Mouse (Mus musculus) c-Kit-positive CD71-positive TER-119-positive erythroid progenitor cells, embryonic 14.5 days (primary cell): ENCODE measurements around the gene Gm49322.
A peak's percentile ranks its signal among the peaks of the same experiment; 100 is the strongest.
"Not testable (repeated sequence)": the region's sequence is repeated elsewhere in the genome, so short reads cannot be mapped to it uniquely, and the experiment has no call there.

ENCODE experiments used
- DNase-seq: peaks from one replicate; pipeline ENCODE4 v3.0.0-alpha.2; 2013; ENCODE audit warnings: low spot score

Gm49322 gene

DNA sequence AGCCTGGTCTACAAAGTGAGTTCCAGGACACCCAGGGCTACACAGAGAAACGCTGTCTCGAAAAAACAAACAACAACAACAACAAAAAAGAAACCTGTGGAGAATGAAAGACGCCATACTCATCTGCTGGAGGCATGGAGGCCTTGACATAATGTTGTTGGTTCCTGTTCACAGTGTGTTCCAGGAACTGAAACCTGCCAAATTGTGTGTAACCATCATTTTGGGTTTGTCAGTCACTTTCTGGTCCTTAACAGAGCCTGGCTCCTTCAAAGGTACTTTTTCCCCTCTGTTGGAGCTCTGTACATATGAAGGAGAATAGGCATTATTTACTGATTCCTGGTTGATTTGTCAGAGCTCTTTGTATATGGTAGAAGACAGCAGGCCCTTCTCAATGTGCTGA, 6.1 kb downstream of the Gm49322 start:
- DNase-seq, result no peak

GRCm38 (mm10) chr10:80613821-80614220, 8.0 kb downstream of the Gm49322 start:
- no peak for DNase-seq

DNA sequence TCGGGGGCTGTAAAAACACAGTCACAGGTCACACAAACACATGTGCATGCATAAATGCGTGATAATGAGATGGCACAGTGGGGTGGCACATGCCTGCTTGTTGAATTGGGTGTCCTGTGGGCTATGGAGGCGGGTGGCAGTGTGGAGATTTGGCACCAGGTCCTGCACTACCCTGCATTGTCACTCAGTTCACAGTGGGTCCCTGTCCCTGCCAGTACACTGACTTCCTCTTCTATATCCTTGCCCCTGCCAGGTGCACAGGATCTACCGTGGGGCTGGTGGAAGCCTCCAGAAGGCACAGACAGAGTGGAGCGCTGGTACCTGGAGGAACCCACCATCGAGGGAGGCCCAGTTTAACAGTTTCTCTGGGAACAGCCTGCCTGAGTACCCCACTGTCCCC, 8.5 kb downstream of the Gm49322 start:
- no peak for DNase-seq

GRCm38 (mm10) chr10:80618181-80618580, 12.4 kb downstream of the Gm49322 start:
- DNase-seq, result no peak

GRCm38 (mm10) chr10:80619465-80620244, 13.8 kb downstream of the Gm49322 start:
- DNase-seq, result no peak

GRCm38 (mm10) chr10:80620365-80620764, 14.5 kb downstream of the Gm49322 start:
- DNase-seq, result no peak

DNA sequence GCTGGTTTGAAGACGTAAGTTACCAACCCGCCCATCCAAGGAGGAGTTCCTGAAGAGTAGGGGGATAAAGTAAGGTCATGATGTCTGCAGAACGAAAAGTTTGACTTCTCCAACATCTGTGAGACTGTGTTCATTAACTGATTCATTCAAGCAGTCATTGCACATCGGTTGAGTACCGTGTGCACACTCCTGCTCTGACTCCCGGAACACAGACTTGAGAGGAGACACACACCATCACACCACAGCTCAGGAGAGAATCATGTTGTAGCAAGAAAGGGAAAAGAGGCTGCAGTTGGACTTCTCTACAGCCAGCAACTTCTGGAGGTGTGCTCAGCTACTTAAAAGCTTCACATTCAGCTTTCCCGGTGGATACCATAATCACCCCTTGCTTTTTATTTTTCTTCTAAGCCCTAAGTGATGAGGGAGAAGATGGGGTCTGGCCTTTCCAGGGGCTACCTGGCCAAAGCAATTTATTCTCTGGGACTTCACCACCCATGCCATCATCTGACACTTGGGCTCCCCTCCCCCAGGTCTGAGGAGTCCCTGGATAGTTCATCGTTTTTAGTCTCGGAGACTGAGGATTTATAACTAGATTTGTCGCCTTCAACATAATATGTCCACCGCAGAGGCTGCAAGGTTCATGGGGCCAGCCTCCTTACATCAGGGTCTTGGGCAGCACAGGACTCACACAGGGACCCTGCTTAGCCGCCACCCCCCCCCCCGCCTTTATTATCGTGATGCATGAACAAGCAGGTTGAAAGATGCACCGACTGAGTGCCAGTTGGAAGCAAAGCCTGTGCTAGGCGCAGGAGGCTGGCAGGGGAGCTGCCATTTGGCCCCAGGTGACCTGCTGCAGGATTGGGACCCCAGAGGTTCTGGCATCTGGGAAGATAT, 15.2 kb downstream of the Gm49322 start:
- DNase-seq, result no peak

- no peak for DNase-seq
Observed at GRCm38 (mm10) chr10:80621690-80621939, 15.8 kb downstream of the Gm49322 start.

- DNase-seq, result peak; percentile 100
Observed at GRCm38 (mm10) chr10:80621940-80622660, 16.3 kb downstream of the Gm49322 start.

GRCm38 (mm10) chr10:80622661-80623456, 17.0 kb downstream of the Gm49322 start, which contains the start of gene Csnk1g2:
Gene Csnk1g2, plus strand, starts transcription at chr10:80622838.
- no peak for DNase-seq

DNA sequence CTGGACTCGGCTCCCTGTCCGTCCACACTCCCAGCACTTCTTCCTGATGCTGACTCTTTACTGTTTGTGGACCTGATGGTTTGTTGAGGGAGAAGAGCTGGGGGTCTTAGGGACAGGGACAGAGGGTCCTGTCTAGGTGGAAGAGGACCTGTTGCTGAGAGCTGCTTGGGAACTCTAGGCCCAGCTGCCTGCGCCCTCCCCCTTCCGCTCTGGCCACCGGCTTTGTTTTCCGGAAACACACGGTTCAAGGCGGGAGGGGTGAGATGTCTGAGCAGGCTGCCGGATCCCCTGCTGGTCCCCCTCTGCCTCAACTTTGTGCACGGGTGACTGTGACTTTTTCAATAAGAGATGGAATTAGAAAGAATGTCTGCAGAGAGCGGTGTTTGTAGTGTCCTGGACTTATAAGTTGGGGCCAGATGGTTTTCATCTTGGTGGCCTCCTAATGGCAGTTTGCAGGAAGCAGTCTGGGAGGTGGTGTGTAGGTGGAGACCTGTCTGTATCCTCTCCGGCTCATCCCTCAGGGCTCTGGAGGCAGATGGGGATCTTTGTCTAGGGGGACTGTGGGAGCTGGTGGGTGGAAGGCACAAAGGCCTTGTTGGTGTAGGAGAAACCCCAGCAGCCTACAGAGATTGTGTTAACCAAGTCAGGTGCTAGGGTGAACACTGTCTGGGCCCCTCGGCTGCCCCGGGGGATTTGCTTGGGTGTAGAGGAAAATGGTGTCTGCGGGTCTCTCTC, 17.8 kb downstream of the Gm49322 start:
- no peak for DNase-seq

GRCm38 (mm10) chr10:80625764-80626163, 19.9 kb downstream of the Gm49322 start:
- no peak for DNase-seq

DNA sequence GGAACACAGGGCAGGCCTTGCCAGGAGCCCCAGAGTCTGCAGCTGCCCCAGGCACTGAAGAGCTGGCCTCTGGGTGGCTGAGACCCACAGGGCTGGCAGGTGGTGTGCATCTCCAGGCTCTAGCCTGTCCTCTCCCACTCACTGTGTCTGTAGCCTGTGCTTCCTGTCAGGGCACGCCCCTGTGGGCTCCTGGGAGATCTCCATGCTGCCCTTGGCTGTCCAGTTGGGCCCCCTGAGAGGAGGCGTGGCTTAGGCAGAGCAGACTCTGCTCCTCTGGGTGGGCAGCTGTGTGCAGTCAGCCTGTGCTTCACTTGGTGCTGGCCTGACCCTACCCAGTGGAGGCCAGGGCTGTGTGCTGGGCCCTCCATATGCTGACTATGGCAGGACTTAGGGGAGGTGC, 21.9 kb downstream of the Gm49322 start:
- no peak for DNase-seq

- no peak for DNase-seq
Observed at GRCm38 (mm10) chr10:80628925-80629324, 23.1 kb downstream of the Gm49322 start.

GRCm38 (mm10) chr10:80635345-80635744, 29.5 kb downstream of the Gm49322 start:
- no peak for DNase-seq

GRCm38 (mm10) chr10:80646936-80647335, 41.1 kb downstream of the Gm49322 start:
- DNase-seq, result no peak

GRCm38 (mm10) chr10:80649910-80650309, 44.1 kb downstream of the Gm49322 start:
- DNase-seq, result not testable (repeated sequence)

GRCm38 (mm10) chr10:80650392-80650791, 44.6 kb downstream of the Gm49322 start:
- no peak for DNase-seq

DNA sequence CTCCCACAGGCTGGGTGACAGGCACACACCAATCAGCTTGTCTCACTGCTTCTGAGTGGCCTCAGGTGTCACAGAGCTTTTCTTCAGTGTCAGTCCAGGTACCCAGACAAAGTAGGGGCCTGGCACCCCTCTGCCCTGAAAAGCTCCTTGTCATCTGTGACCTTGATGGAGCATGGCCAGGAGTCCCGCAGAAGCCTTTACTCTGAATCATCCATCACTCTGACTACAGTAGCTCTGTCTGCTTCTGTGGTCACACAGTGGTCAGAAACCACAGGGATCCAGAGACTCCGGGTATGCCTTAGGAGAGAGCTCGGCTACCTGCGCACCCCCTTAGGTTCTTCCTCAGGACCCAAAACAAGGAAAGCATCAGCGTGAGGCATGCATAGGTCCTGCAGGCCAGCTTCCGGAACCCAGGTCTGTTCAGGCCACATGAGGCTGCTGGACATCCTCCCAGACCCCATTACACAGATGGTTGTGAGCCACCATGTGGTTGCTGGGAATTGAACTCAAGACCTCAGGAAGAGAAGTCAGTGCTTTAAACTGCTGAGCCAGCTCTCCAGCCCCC, 47.4 kb downstream of the Gm49322 start:
- no peak for DNase-seq

DNA sequence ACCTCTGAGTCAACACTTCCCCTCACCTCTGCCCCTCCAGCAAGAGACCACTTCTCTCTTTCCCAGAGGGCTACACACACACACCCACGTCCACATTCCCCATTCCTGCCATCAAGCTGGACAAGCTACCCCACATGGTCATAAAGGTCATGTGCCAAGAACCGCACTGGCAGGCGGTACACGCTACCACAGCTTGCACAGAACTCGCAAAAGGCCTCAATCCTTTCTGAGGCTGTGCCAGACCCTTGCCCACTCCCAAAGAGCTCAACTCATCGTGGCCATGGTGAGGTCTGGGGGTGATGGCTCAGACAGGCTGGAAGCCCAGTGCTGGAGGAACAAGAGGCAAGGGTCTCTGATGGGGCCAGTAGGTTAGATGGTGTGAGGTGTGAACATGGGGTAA, 49.0 kb downstream of the Gm49322 start:
- no peak for DNase-seq
